Mouse (Mus musculus): ENCODE data around the gene Krt77.

- TF ChIP-seq CTCF (conservative IDR thresholded peaks at IDR 0.05; ENCODE audit: low read length) (no peak; the same call in 1 of the 2 replicates), NANOG (IDR thresholded peaks at IDR 0.05; ENCODE audit: borderline replicate concordance, low read length) (no peak)
Measured at GRCm38 (mm10) chr15:101902171-101903149, 33.0 kb upstream of the Krt77 start.
